Mouse (Mus musculus) bone marrow macrophage, adult 2 months (primary cell): ENCODE data around the gene Foxr1.

Source experiments
- CTCF ChIP-seq: IDR thresholded peaks from 2 replicates; pipeline ENCODE4 v1.5.1; 2012; ENCODE audit warnings: low read depth, mild to moderate bottlenecking, low read length, moderate library complexity
- POLR2A ChIP-seq: IDR thresholded peaks from 2 replicates; pipeline ENCODE4 v1.6.1; 2012; ENCODE audit warnings: mild to moderate bottlenecking, low read depth, low read length, borderline replicate concordance

- TF ChIP-seq CTCF (no peak), POLR2A (no peak)
Measured at GRCm38 (mm10) chr9:44482552-44482951, 41.6 kb upstream of the Foxr1 start, which contains the start of gene Bcl9l.
